Mouse (Mus musculus): ENCODE results near the gene Plvap. TPM values are rescaled to one million over a fixed set of nuclear protein-coding genes. Genes with fewer than 3 reads are reported as not detected.

The Plvap gene
- polyA plus RNA-seq, 1 experiment from 2014 or later: 184 TPM

GRCm38 (mm10) chr8:71451777-71452176, 59.8 kb downstream of the Plvap start:
- ATAC-seq (ENCODE audit: insufficient number of reproducible peaks, low FRiP score): no peak
- H3K4me2 ChIP-seq: no peak overlapping the region
- 50% methylated on average over 11 of the region's 11 CpGs for WGBS

GRCm38 (mm10) chr8:71451337-71451736, 60.2 kb downstream of the Plvap start:
- Histone ChIP-seq H3K9me3 (replicated peaks) (no peaks in the 10 kb centered on the region; the same call in 1 of the 2 replicates), H3K4me2 (no peak overlapping the region), H3K4me3 (no peak overlapping the region), H3K9ac (no peak overlapping the region), H3K36me3 (no peaks in the 10 kb centered on the region), H3K4me1 (replicated peaks) (no peaks in the 10 kb centered on the region), H3K27me3 (replicated peaks) (peaks cover 8% of the 10 kb centered on the region; the same call in 1 of the 2 replicates), H3K27ac (ENCODE audit: poor library complexity, severe bottlenecking) (no peak overlapping the region)
- WGBS: 50% methylated on average over 4 of the region's 4 CpGs
- no peak for ATAC-seq (ENCODE audit: insufficient number of reproducible peaks, low FRiP score)

More at GRCm38 (mm10) chr8:71451777-71452176, 59.8 kb downstream of the Plvap start:
- H3K9me3 ChIP-seq (replicated peaks): no peaks in the 10 kb centered on the region; the same call in 1 of the 2 replicates
- no peak overlapping the region for H3K9ac ChIP-seq
- H3K4me3 ChIP-seq: no peak overlapping the region
- H3K27me3 ChIP-seq (replicated peaks): peaks cover 11% of the 10 kb centered on the region
- H3K36me3 ChIP-seq: peaks cover 1% of the 10 kb centered on the region
- H3K4me1 ChIP-seq (replicated peaks): no peaks in the 10 kb centered on the region
- no peak overlapping the region for H3K27ac ChIP-seq (ENCODE audit: poor library complexity, severe bottlenecking)

Other genes with a start within 250 kb of the Plvap start
- gene Myo9b, start 239.0 kb downstream of the Plvap start, polyA plus RNA-seq (2016; fragmentation: Nextera tagmentation; extraction: Ambion mirVana): 28.1 and 29.1 TPM in 2 replicates
- gene Haus8, start 238.8 kb downstream of the Plvap start, polyA plus RNA-seq (2016; fragmentation: Nextera tagmentation; extraction: Ambion mirVana): 131 and 132 TPM in 2 replicates
- gene Use1, start 144.9 kb downstream of the Plvap start, polyA plus RNA-seq (2016; fragmentation: Nextera tagmentation; extraction: Ambion mirVana): 68.6 and 69.9 TPM in 2 replicates
- gene Ocel1, start 140.5 kb downstream of the Plvap start, polyA plus RNA-seq (2016; fragmentation: Nextera tagmentation; extraction: Ambion mirVana): 5.5 and 5.7 TPM in 2 replicates
- gene Nr2f6, start 129.8 kb downstream of the Plvap start, polyA plus RNA-seq (2016; fragmentation: Nextera tagmentation; extraction: Ambion mirVana): 63.6 and 64.3 TPM in 2 replicates
- gene Ushbp1, start 116.0 kb downstream of the Plvap start, polyA plus RNA-seq (2016; fragmentation: Nextera tagmentation; extraction: Ambion mirVana): 4.8 and 6.1 TPM in 2 replicates
- 77.6 and 94.2 TPM in 2 replicates for gene Babam1, start 114.9 kb downstream of the Plvap start, polyA plus RNA-seq (2016; fragmentation: Nextera tagmentation; extraction: Ambion mirVana)
- gene Ankle1, start 105.7 kb downstream of the Plvap start, polyA plus RNA-seq (2016; fragmentation: Nextera tagmentation; extraction: Ambion mirVana): 28.8 and 30.2 TPM in 2 replicates
- 35.4 and 36.7 TPM in 2 replicates for gene Abhd8, start 48.1 kb downstream of the Plvap start, polyA plus RNA-seq (2016; fragmentation: Nextera tagmentation; extraction: Ambion mirVana)
- gene Mrpl34, start 46.8 kb downstream of the Plvap start, polyA plus RNA-seq (2016; fragmentation: Nextera tagmentation; extraction: Ambion mirVana): 172 and 175 TPM in 2 replicates
- gene Dda1, start 42.6 kb downstream of the Plvap start, polyA plus RNA-seq (2016; fragmentation: Nextera tagmentation; extraction: Ambion mirVana): 85.4 and 89.9 TPM in 2 replicates
- gene Ano8, start 25.8 kb downstream of the Plvap start, polyA plus RNA-seq (2016; fragmentation: Nextera tagmentation; extraction: Ambion mirVana): 2.7 and 3.8 TPM in 2 replicates
- gene Gtpbp3, start 23.6 kb downstream of the Plvap start, polyA plus RNA-seq (2016; fragmentation: Nextera tagmentation; extraction: Ambion mirVana): 11.6 and 12.8 TPM in 2 replicates
- 0.83 and 1.4 TPM in 2 replicates for gene Ccdc194, start 14.0 kb upstream of the Plvap start, polyA plus RNA-seq (2016; fragmentation: Nextera tagmentation; extraction: Ambion mirVana)
- 25.6 and 28.8 TPM in 2 replicates for gene Bst2, start 25.7 kb upstream of the Plvap start, polyA plus RNA-seq (2016; fragmentation: Nextera tagmentation; extraction: Ambion mirVana)
- gene Mvb12a, start 31.2 kb upstream of the Plvap start, polyA plus RNA-seq (2016; fragmentation: Nextera tagmentation; extraction: Ambion mirVana): 51.8 and 53.4 TPM in 2 replicates
- gene Tmem221, start 47.1 kb upstream of the Plvap start, polyA plus RNA-seq (2016; fragmentation: Nextera tagmentation; extraction: Ambion mirVana): 0.28 and 0.58 TPM in 2 replicates
- not detected in 2 replicates for gene Nxnl1, start 54.8 kb upstream of the Plvap start, polyA plus RNA-seq (2016; fragmentation: Nextera tagmentation; extraction: Ambion mirVana)
- gene Slc27a1, start 57.1 kb upstream of the Plvap start, polyA plus RNA-seq (2016; fragmentation: Nextera tagmentation; extraction: Ambion mirVana): 21.2 and 22.6 TPM in 2 replicates
- gene Pgls, start 80.4 kb upstream of the Plvap start, polyA plus RNA-seq (2016; fragmentation: Nextera tagmentation; extraction: Ambion mirVana): 178 and 179 TPM in 2 replicates
- 2.2 and 2.4 TPM in 2 replicates for gene Fam129c, start 85.9 kb upstream of the Plvap start, polyA plus RNA-seq (2016; fragmentation: Nextera tagmentation; extraction: Ambion mirVana)
- 60.7 and 61.4 TPM in 2 replicates for gene Colgalt1, start 99.2 kb upstream of the Plvap start, polyA plus RNA-seq (2016; fragmentation: Nextera tagmentation; extraction: Ambion mirVana)
- 0.47 and 0.64 TPM in 2 replicates for gene Unc13a, start 160.0 kb upstream of the Plvap start, polyA plus RNA-seq (2016; fragmentation: Nextera tagmentation; extraction: Ambion mirVana)
- gene Jak3, start 164.5 kb upstream of the Plvap start, polyA plus RNA-seq (2016; fragmentation: Nextera tagmentation; extraction: Ambion mirVana): 10.6 and 11.8 TPM in 2 replicates
- gene Insl3, start 177.5 kb upstream of the Plvap start, polyA plus RNA-seq (2016; fragmentation: Nextera tagmentation; extraction: Ambion mirVana): 2.0 and 2.4 TPM in 2 replicates
- 3.4 and 3.7 TPM in 2 replicates for gene B3gnt3, start 190.0 kb upstream of the Plvap start, polyA plus RNA-seq (2016; fragmentation: Nextera tagmentation; extraction: Ambion mirVana)
- 1.6 and 2.1 TPM in 2 replicates for gene Fcho1, start 214.0 kb upstream of the Plvap start, polyA plus RNA-seq (2016; fragmentation: Nextera tagmentation; extraction: Ambion mirVana)